Mouse (Mus musculus) liver, embryonic 14.5 days (tissue): ENCODE data around the gene Pnkd.

Source experiments
- CTCF ChIP-seq: IDR thresholded peaks from 2 replicates; pipeline ENCODE4 v1.5.1; 2016; ENCODE audit warnings: antibody characterized with exemption, low read depth, control low read depth
- EP300 ChIP-seq: IDR thresholded peaks from 2 replicates; pipeline ENCODE4 v1.6.1; 2016; ENCODE audit warnings: antibody characterized with exemption, low read depth

- TF ChIP-seq CTCF, result no peak
- no peak for TF ChIP-seq EP300
Observed at GRCm38 (mm10) chr1:74331046-74331681, 46.4 kb downstream of the Pnkd start.
